Mouse (Mus musculus) erythroblast, embryonic 14.5 days (primary cell): ENCODE results near the gene Fdxr.

Experiments used
- GATA1 ChIP-seq: IDR thresholded peaks from 2 replicates; pipeline ENCODE4 v1.6.1; 2012; ENCODE audit warnings: low read length, inconsistent platforms, mixed read lengths
- TAL1 ChIP-seq: IDR thresholded peaks from 3 replicates; pipeline ENCODE4 v1.6.1; 2012; ENCODE audit warnings: low read length, inconsistent platforms, mixed read lengths

DNA sequence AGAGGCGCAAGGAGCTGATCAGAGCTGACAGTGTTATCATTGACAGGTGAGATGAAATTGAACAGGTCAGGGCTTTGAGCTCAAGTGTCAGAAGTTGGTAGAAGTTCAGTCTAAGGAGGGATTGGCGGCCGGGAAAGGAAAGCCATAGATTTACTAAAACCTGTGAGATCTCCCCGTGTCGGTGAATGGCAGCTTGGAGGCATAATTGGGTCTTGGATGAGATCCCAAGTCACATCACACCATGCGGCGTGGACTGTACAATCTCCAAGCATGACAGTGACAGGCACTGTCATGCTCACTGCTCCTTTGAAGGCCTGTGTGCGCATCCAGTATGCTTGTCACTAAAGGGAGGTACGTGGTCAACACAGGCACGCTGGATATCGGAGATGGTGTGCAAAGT lies 13.9 kb downstream of the Fdxr start:
- TF ChIP-seq TAL1 = no peak
- no peak for TF ChIP-seq GATA1
